Comparison of ENCODE assay signal across 8 mouse cellular contexts in the genomic region with DNA sequence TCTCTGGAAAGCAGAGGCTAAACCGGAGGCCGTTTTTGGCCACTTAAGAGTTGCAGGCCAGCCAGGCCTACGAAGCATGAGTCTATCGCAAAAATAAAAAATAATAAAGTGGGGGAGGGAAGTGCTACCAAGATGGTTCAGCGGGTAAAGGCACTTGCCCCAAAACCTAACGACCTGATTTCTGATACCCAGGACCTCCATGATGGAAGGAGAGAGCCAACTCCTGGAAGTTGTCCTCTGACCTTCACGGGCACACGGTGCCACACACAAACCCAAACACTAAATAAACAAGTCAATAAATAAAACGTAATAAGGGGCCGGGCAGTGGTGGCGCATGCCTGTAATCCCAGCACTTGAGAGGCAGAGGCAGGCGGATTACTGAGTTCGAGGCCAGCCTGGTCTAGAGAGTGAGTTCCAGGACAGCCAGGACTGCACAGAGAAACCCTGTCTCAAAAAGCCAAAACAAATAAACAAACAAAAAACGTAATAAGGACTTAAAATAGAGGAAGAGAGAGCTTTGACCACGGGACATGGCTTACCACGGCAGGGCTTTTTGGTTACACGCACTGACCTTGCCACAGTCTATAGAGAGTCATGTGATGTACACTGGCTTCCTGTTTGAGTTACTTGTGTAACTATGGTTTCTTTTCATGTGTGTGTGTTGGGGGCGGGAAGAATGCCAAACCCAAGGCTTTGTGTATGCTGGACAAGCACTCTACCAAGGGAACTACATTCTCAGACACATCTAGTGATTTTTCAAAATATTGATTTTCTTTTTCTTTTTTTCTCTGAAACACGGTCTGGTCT. TPM values are rescaled to one million over a fixed set of nuclear protein-coding genes. Genes with fewer than 3 reads are reported as not detected.
A peak's percentile ranks its signal among the peaks of the same experiment; 100 is the strongest.
DNase-seq lines count a peak whose midpoint lies in the region; ATAC-seq lines count a peak whose summit lies in the region.

No protein-coding gene starts in this region.

- ATAC-seq in midbrain, embryonic 11.5 days (ENCODE audit: low FRiP score): no peak
- no peak for ATAC-seq in midbrain, embryonic 15.5 days (replicated peaks)
- no peak for ATAC-seq in liver, embryonic 11.5 days (replicated peaks; ENCODE audit: low FRiP score)
- ATAC-seq in neutrophil, adult 5-6 weeks (ENCODE audit: extremely low read depth, insufficient number of reproducible peaks, low FRiP score, poor library complexity, severe bottlenecking): peak; percentile 64

- peaks cover 4% of the 10 kb centered on the region; the same call in 1 of the 2 replicates for H3K4me1 ChIP-seq in midbrain, embryonic 11.5 days (ENCODE audit: control insufficient read depth, insufficient read depth, low read length)
- peaks cover 10% of the 10 kb centered on the region for H3K4me1 ChIP-seq in midbrain, embryonic 15.5 days
- peaks cover 38% of the 10 kb centered on the region for H3K4me1 ChIP-seq in heart, embryonic 10.5 days
- peaks cover 28% of the 10 kb centered on the region for H3K4me1 ChIP-seq in liver, embryonic 11.5 days (replicated peaks; ENCODE audit: control insufficient read depth, insufficient read depth, low read length)

- WGBS in midbrain, embryonic 11.5 days: 73% methylated on average over 19 of the region's 19 CpGs
- 74% methylated on average over 19 of the region's 19 CpGs for WGBS in midbrain, embryonic 15.5 days
- 77% methylated on average over 19 of the region's 19 CpGs for WGBS in heart, embryonic 10.5 days
- 71% methylated on average over 19 of the region's 19 CpGs for WGBS in liver, embryonic 11.5 days

- no peak overlapping the region for H3K9ac ChIP-seq in midbrain, embryonic 11.5 days (ENCODE audit: low read length)
- no peak overlapping the region for H3K9ac ChIP-seq in midbrain, embryonic 15.5 days
- peak overlapping the region; percentile 71; the same call in 1 of the 2 replicates for H3K9ac ChIP-seq in liver, embryonic 11.5 days (ENCODE audit: low read depth, low read length)

- H3K27ac ChIP-seq in midbrain, embryonic 11.5 days (ENCODE audit: low read depth, low read length): no peak overlapping the region
- no peak overlapping the region for H3K27ac ChIP-seq in midbrain, embryonic 15.5 days
- peak overlapping the region; percentile 89 for H3K27ac ChIP-seq in heart, embryonic 10.5 days
- no peak overlapping the region for H3K27ac ChIP-seq in liver, embryonic 11.5 days (ENCODE audit: low read depth, low read length)

- no peaks in the 10 kb centered on the region for H3K36me3 ChIP-seq in midbrain, embryonic 11.5 days (ENCODE audit: control insufficient read depth, insufficient read depth, low read length)
- no peaks in the 10 kb centered on the region for H3K36me3 ChIP-seq in midbrain, embryonic 15.5 days (replicated peaks)
- H3K36me3 ChIP-seq in heart, embryonic 10.5 days: no peaks in the 10 kb centered on the region
- H3K36me3 ChIP-seq in liver, embryonic 11.5 days (ENCODE audit: control insufficient read depth, insufficient read depth, low read length): no peaks in the 10 kb centered on the region

- peaks cover 28% of the 10 kb centered on the region for H3K27me3 ChIP-seq in midbrain, embryonic 11.5 days (ENCODE audit: control insufficient read depth, insufficient read depth, low read length)
- peaks cover 40% of the 10 kb centered on the region for H3K27me3 ChIP-seq in midbrain, embryonic 15.5 days (replicated peaks)
- H3K27me3 ChIP-seq in heart, embryonic 10.5 days (ENCODE audit: insufficient read depth, poor library complexity, severe bottlenecking): peaks cover 11% of the 10 kb centered on the region; the same call in 1 of the 2 replicates
- no peaks in the 10 kb centered on the region for H3K27me3 ChIP-seq in liver, embryonic 11.5 days (replicated peaks; ENCODE audit: control insufficient read depth, insufficient read depth, low read length)

- no peaks in the 10 kb centered on the region for H3K9me3 ChIP-seq in midbrain, embryonic 11.5 days (ENCODE audit: control insufficient read depth, low read length)
- H3K9me3 ChIP-seq in midbrain, embryonic 15.5 days: no peaks in the 10 kb centered on the region
- no peaks in the 10 kb centered on the region for H3K9me3 ChIP-seq in heart, embryonic 10.5 days
- H3K9me3 ChIP-seq in liver, embryonic 11.5 days (ENCODE audit: control insufficient read depth, low read length): peaks cover 3% of the 10 kb centered on the region; the same call in 1 of the 2 replicates

- no peak overlapping the region for H3K4me3 ChIP-seq in midbrain, embryonic 11.5 days (ENCODE audit: low read depth, low read length)
- H3K4me3 ChIP-seq in midbrain, embryonic 15.5 days: no peak overlapping the region
- peak overlapping the region; percentile 76 for H3K4me3 ChIP-seq in heart, embryonic 10.5 days
- H3K4me3 ChIP-seq in liver, embryonic 11.5 days (ENCODE audit: low read depth, low read length): peak overlapping the region; percentile 64

- no peak for DNase-seq in midbrain, embryonic 11.5 days (ENCODE audit: low spot score, missing footprints)
- DNase-seq in heart, embryonic 10.5 days (ENCODE audit: low spot score): no peak
- DNase-seq in liver, embryonic 11.5 days (ENCODE audit: low spot score): no peak
- no peak for DNase-seq in adrenal gland, adult 18-20 months (ENCODE audit: low spot score in 2 of 2)
- DNase-seq in urinary bladder, postnatal 25 days (ENCODE audit: low spot score): no peak
- DNase-seq in kidney, adult 9 months: no peak

- H3K4me2 ChIP-seq in midbrain, embryonic 11.5 days: peak overlapping the region; percentile 67; the same call in 1 of the 2 replicates
- H3K4me2 ChIP-seq in midbrain, embryonic 15.5 days: no peak overlapping the region; the same call in 1 of the 2 replicates
- peak overlapping the region; percentile 94 for H3K4me2 ChIP-seq in liver, embryonic 11.5 days

RNA-seq across cellular contexts. Expression of gene Adgre5, which starts 0.9 kb away (rescaled TPM):
- 10.9 and 12.8 TPM in 2 replicates for polyA plus RNA-seq in midbrain, embryonic 11.5 days (2014; fragmentation: Nextera tagmentation; extraction: Ambion mirVana)
- polyA plus RNA-seq in midbrain, embryonic 15.5 days (2015; fragmentation: Nextera tagmentation; extraction: Ambion mirVana): 10.4 and 12.3 TPM in 2 replicates
- 11.8 and 17.1 TPM in 2 replicates for polyA plus RNA-seq in heart, embryonic 10.5 days (2016; fragmentation: Nextera tagmentation; extraction: Ambion mirVana)
- polyA plus RNA-seq in liver, embryonic 11.5 days (2014; fragmentation: Nextera tagmentation; extraction: Ambion mirVana): 16.8 and 17.2 TPM in 2 replicates
- total RNA-seq in neutrophil, adult 5-6 weeks (2017): 1,105 and 1,130 TPM in 2 replicates
- total RNA-seq in adrenal gland, adult 18-20 months (2021): 10 to 100 TPM; 23.4 to 35.3 TPM

RNA-seq across cellular contexts. Expression of gene Ddx39, which starts 27.1 kb away (rescaled TPM):
- 223 and 253 TPM in 2 replicates for polyA plus RNA-seq in midbrain, embryonic 11.5 days (2014; fragmentation: Nextera tagmentation; extraction: Ambion mirVana)
- polyA plus RNA-seq in midbrain, embryonic 15.5 days (2015; fragmentation: Nextera tagmentation; extraction: Ambion mirVana): 107 and 113 TPM in 2 replicates
- 221 and 253 TPM in 2 replicates for polyA plus RNA-seq in heart, embryonic 10.5 days (2016; fragmentation: Nextera tagmentation; extraction: Ambion mirVana)
- 375 and 420 TPM in 2 replicates for polyA plus RNA-seq in liver, embryonic 11.5 days (2014; fragmentation: Nextera tagmentation; extraction: Ambion mirVana)
- total RNA-seq in neutrophil, adult 5-6 weeks (2017): 47.5 and 56.8 TPM in 2 replicates
- total RNA-seq in adrenal gland, adult 18-20 months (2021): 10 to 100 TPM; 17.5 to 20.5 TPM

RNA-seq across cellular contexts. Expression of gene Pkn1, which starts 43.1 kb away (rescaled TPM):
- polyA plus RNA-seq in midbrain, embryonic 11.5 days (2014; fragmentation: Nextera tagmentation; extraction: Ambion mirVana): 18.6 and 20.3 TPM in 2 replicates
- 31.7 and 31.9 TPM in 2 replicates for polyA plus RNA-seq in midbrain, embryonic 15.5 days (2015; fragmentation: Nextera tagmentation; extraction: Ambion mirVana)
- polyA plus RNA-seq in heart, embryonic 10.5 days (2016; fragmentation: Nextera tagmentation; extraction: Ambion mirVana): 21.5 and 23.2 TPM in 2 replicates
- polyA plus RNA-seq in liver, embryonic 11.5 days (2014; fragmentation: Nextera tagmentation; extraction: Ambion mirVana): 23.3 and 24.3 TPM in 2 replicates
- total RNA-seq in neutrophil, adult 5-6 weeks (2017): 321 and 387 TPM in 2 replicates
- total RNA-seq in adrenal gland, adult 18-20 months (2021): 100 to 1,000 TPM; 124 to 126 TPM

Comparison
In these comparisons a context has a peak if more than half of its experiments do, and no peak if none do; other contexts are left out.
1. H3K4me3 ChIP-seq: peak in heart, embryonic 10.5 days (single experiment) and liver, embryonic 11.5 days (single experiment); none in midbrain, embryonic 11.5 days (single experiment) and midbrain, embryonic 15.5 days (single experiment).